Mouse (Mus musculus) gastrocnemius, adult 2 months (tissue): ENCODE results near the gene Rpl19. TPM values are rescaled to one million over a fixed set of nuclear protein-coding genes. Genes with fewer than 3 reads are reported as not detected.

Source experiments
- DNase-seq: peaks from one replicate; pipeline ENCODE4 v3.0.0; 2022
- H3K27ac ChIP-seq: fragments of 200-600 bp; 2 replicates; pipeline ENCODE4 v1.8.1; 2022; ENCODE audit warnings: mild to moderate bottlenecking
- H3K4me3 ChIP-seq: fragments of 200-600 bp; 2 replicates; pipeline ENCODE4 v1.8.1; 2022; ENCODE audit warnings: mild to moderate bottlenecking, moderate library complexity
- CTCF ChIP-seq: fragments of 200-600 bp; IDR thresholded peaks from 2 replicates; pipeline ENCODE4 v1.8.1; 2022; ENCODE audit warnings: antibody characterized with exemption, mild to moderate bottlenecking, moderate library complexity
- intact Hi-C: fragments of 180-260 bp; cut with DNase I; formaldehyde crosslinking; loops from one replicate; pipeline ENCODE4 v1.15.1; 2025
- total RNA-seq, 2 experiments: library from RNA; stranded (reverse); gene quantifications; 2 replicates each; pipeline ENCODE4 v1.2.3; 2021

Rpl19 gene
- total RNA-seq, 2 experiments from 2014 or later, result 404 to 490 TPM

- H3K4me3 ChIP-seq, result no peak overlapping the region
- intact Hi-C loops, result loop anchor here (1.0 kb wide), 1 partner anchor 44 kb away; no protein-coding TSS in a partner anchor
- no peak for DNase-seq
- no peak overlapping the region for H3K27ac ChIP-seq
- TF ChIP-seq CTCF, result no peak
Observed at GRCm38 (mm10) chr11:98030701-98031442, 4.4 kb downstream of the Rpl19 start.

GRCm38 (mm10) chr11:98031443-98031770 lies 4.9 kb downstream of the Rpl19 start:
- intact Hi-C loops, result loop anchor here (1.0 kb wide), 1 partner anchor 44 kb away; no protein-coding TSS in a partner anchor
- no peak overlapping the region for H3K4me3 ChIP-seq
- no peak overlapping the region for H3K27ac ChIP-seq
- peak; percentile 78 for DNase-seq
- peak; percentile 87 for TF ChIP-seq CTCF

- Histone ChIP-seq H3K27ac (no peak overlapping the region), H3K4me3 (no peak overlapping the region)
- no peak for TF ChIP-seq CTCF
- no peak for DNase-seq
- intact Hi-C loops, result no loop called here
Observed at GRCm38 (mm10) chr11:98034061-98034460, 7.6 kb downstream of the Rpl19 start.

- no peak for TF ChIP-seq CTCF
- no peak for DNase-seq
- Histone ChIP-seq H3K4me3 (no peak overlapping the region), H3K27ac (no peak overlapping the region)
- intact Hi-C loops, result no loop called here
Observed at GRCm38 (mm10) chr11:98034840-98035239, 8.3 kb downstream of the Rpl19 start.

- Histone ChIP-seq H3K27ac (peak overlapping the region; percentile 49), H3K4me3 (peak overlapping the region; percentile 65)
- peak; percentile 78 for DNase-seq
- no peak for TF ChIP-seq CTCF
- intact Hi-C loops, result no loop called here
Observed at GRCm38 (mm10) chr11:98035977-98036377, 9.5 kb downstream of the Rpl19 start.

GRCm38 (mm10) chr11:98037871-98038270 lies 11.4 kb downstream of the Rpl19 start:
- H3K4me3 ChIP-seq, result no peak overlapping the region
- intact Hi-C loops, result no loop called here
- TF ChIP-seq CTCF, result no peak
- H3K27ac ChIP-seq, result no peak overlapping the region
- no peak for DNase-seq

GRCm38 (mm10) chr11:98040975-98041374 lies 14.5 kb downstream of the Rpl19 start:
- TF ChIP-seq CTCF, result no peak

GRCm38 (mm10) chr11:98042741-98043140 lies 16.2 kb downstream of the Rpl19 start:
- intact Hi-C loops, result no loop called here
- Histone ChIP-seq H3K4me3 (no peak overlapping the region), H3K27ac (no peak overlapping the region)
- no peak for TF ChIP-seq CTCF
- DNase-seq, result no peak

More at GRCm38 (mm10) chr11:98040975-98041374, 14.5 kb downstream of the Rpl19 start:
- no peak overlapping the region for H3K4me3 ChIP-seq
- H3K27ac ChIP-seq, result no peak overlapping the region
- no peak for DNase-seq
- intact Hi-C loops, result no loop called here

- Histone ChIP-seq H3K4me3 (no peak overlapping the region), H3K27ac (no peak overlapping the region)
- TF ChIP-seq CTCF, result no peak
- DNase-seq, result no peak
- intact Hi-C loops, result no loop called here
Observed at GRCm38 (mm10) chr11:98044074-98044473, 17.6 kb downstream of the Rpl19 start.

GRCm38 (mm10) chr11:98045596-98045995 lies 19.1 kb downstream of the Rpl19 start:
- Histone ChIP-seq H3K4me3 (no peak overlapping the region), H3K27ac (no peak overlapping the region)
- DNase-seq, result no peak
- peak; percentile 6; the same call in 1 of the 2 replicates for TF ChIP-seq CTCF
- intact Hi-C loops, result no loop called here

- H3K27ac ChIP-seq, result no peak overlapping the region
- intact Hi-C loops, result no loop called here
- no peak overlapping the region for H3K4me3 ChIP-seq
- no peak for TF ChIP-seq CTCF
- DNase-seq, result no peak
Observed at GRCm38 (mm10) chr11:98046466-98046865, 20.0 kb downstream of the Rpl19 start.

GRCm38 (mm10) chr11:98047745-98048144 lies 21.2 kb downstream of the Rpl19 start:
- peak; percentile 79 for DNase-seq
- TF ChIP-seq CTCF, result no peak
- H3K4me3 ChIP-seq, result no peak overlapping the region
- intact Hi-C loops, result no loop called here
- no peak overlapping the region for H3K27ac ChIP-seq

- intact Hi-C loops, result no loop called here
- TF ChIP-seq CTCF, result no peak
- no peak overlapping the region for H3K4me3 ChIP-seq
- DNase-seq, result no peak
- H3K27ac ChIP-seq, result no peak overlapping the region
Observed at GRCm38 (mm10) chr11:98049672-98050519, 23.4 kb downstream of the Rpl19 start.

- no peak for TF ChIP-seq CTCF
- no peak overlapping the region for H3K4me3 ChIP-seq
- no peak overlapping the region for H3K27ac ChIP-seq
- no peak for DNase-seq
- intact Hi-C loops, result no loop called here
Observed at GRCm38 (mm10) chr11:98050520-98050815, 24.0 kb downstream of the Rpl19 start.
